Mouse (Mus musculus): ENCODE data around the gene Ooep. TPM values are rescaled to one million over a fixed set of nuclear protein-coding genes. Genes with fewer than 3 reads are reported as not detected.
"Not testable (repeated sequence)": the region's sequence is repeated elsewhere in the genome, so short reads cannot be mapped to it uniquely, and the experiment has no call there.

The Ooep gene
- total RNA-seq, 2 experiments from 2014 or later = 0.20 TPM; not detected in 1

DNA sequence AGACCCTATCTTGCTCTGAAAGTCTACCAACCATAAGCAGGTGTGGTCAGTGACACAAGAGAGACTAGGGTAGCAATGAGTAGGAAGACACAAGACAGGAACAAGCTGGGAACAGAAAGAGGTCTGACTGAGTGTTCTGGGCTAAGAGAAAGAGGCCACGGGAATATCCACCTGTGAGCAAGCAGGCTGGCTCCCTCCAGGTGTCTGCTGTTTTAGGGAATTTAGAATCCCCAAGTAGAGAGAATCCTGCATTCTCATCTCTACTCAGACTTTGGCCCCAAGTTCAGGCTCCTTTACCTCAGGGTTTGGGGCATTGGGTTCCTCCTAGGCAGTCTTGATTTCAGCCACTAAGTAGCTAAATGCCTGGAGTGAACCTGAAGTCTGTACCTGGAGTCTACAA is 51.2 kb downstream of the Ooep start, which contains the start of gene Omt2b:
Omt2b (plus strand) TSS at position 301 of the 400 bp plus-strand sequence.
- DNase-seq (ENCODE audit: low spot score in 2 of 2) = not testable (repeated sequence)

Other genes with a start within 250 kb of the Ooep start
- gene Gsta4, start 196.0 kb downstream of the Ooep start, total RNA-seq (2021) = 1 to 10 TPM; 7.1 to 8.6 TPM
- not detected for gene Gsta1, start 148.1 kb downstream of the Ooep start, total RNA-seq (2021)
- not detected for gene Gm3776, start 121.6 kb downstream of the Ooep start, total RNA-seq (2021)
- gene Gm10639, start 88.8 kb downstream of the Ooep start, total RNA-seq (2021) = not detected
- not detected for gene Omt2a, start 63.9 kb downstream of the Ooep start, total RNA-seq (2021)
- not detected for gene Omt2b, start 51.1 kb downstream of the Ooep start, total RNA-seq (2021)
- gene Gsta2, start 22.9 kb downstream of the Ooep start, total RNA-seq (2021) = not detected
- gene Dppa5a, start 10.5 kb downstream of the Ooep start, total RNA-seq (2021) = not detected
- under 1 TPM; 0.12 to 0.18 TPM for gene Ddx43, start 17.1 kb upstream of the Ooep start, total RNA-seq (2021)
- 1 to 10 TPM; 1.3 to 1.7 TPM for gene Cgas, start 64.5 kb upstream of the Ooep start, total RNA-seq (2021)
- gene Mto1, start 69.5 kb upstream of the Ooep start, total RNA-seq (2021) = 10 to 100 TPM; 14.7 to 17.4 TPM
- gene Gm17324, start 70.1 kb upstream of the Ooep start, total RNA-seq (2021) = under 1 TPM in 1 of 2 experiments, not detected in 1; 0.52 TPM
- 1,000 to 10,000 TPM; 5,472 to 6,062 TPM for gene Eef1a1, start 110.4 kb upstream of the Ooep start, total RNA-seq (2021)
- 1 to 10 TPM; 7.6 to 7.9 TPM for gene Slc17a5, start 209.3 kb upstream of the Ooep start, total RNA-seq (2021)
- 10 to 100 TPM; 11.9 to 13.0 TPM for gene Cd109, start 236.8 kb upstream of the Ooep start, total RNA-seq (2021)

Measured in gastrocnemius, postnatal 4 days (tissue).